Mouse (Mus musculus): Measurements from ENCODE around the gene Cmtm8. TPM values are rescaled to one million over a fixed set of nuclear protein-coding genes. Genes with fewer than 3 reads are reported as not detected.

The Cmtm8 gene
- total and polyA plus RNA-seq, 3 experiments: 1.9 to 7.9 TPM; not detected in 1

Other genes with a start within 250 kb of the Cmtm8 start
- gene Cnot10, start 204.0 kb downstream of the Cmtm8 start, total RNA-seq (2012; rRNA removed): 42.4 and 43.3 TPM in 2 replicates
- 100 to 1,000 TPM in 1 of 2 experiments, 10 to 100 TPM in 1; 46.9 to 143 TPM for gene Cnot10, start 204.0 kb downstream of the Cmtm8 start, polyA plus RNA-seq (2012; ENCODE audit: insufficient read depth in 1 of 2, insufficient read length in 2 of 2, low read depth in 1 of 2, low replicate concordance in 2 of 2, missing spikeins in 1 of 2)
- 35.2 TPM in 2 replicates for gene Dync1li1, start 155.4 kb downstream of the Cmtm8 start, total RNA-seq (2012; rRNA removed)
- 10 to 100 TPM in 1 of 2 experiments, not detected in 1; 40.0 TPM for gene Dync1li1, start 155.4 kb downstream of the Cmtm8 start, polyA plus RNA-seq (2012; ENCODE audit: insufficient read depth in 1 of 2, insufficient read length in 2 of 2, low read depth in 1 of 2, low replicate concordance in 2 of 2, missing spikeins in 1 of 2)
- 17.6 and 21.0 TPM in 2 replicates for gene Cmtm6, start 113.0 kb downstream of the Cmtm8 start, total RNA-seq (2012; rRNA removed)
- 10 to 100 TPM in 1 of 2 experiments, not detected in 1; 21.7 TPM for gene Cmtm6, start 113.0 kb downstream of the Cmtm8 start, polyA plus RNA-seq (2012; ENCODE audit: insufficient read depth in 1 of 2, insufficient read length in 2 of 2, low read depth in 1 of 2, low replicate concordance in 2 of 2, missing spikeins in 1 of 2)
- 290 and 352 TPM in 2 replicates for gene Cmtm7, start 62.3 kb downstream of the Cmtm8 start, total RNA-seq (2012; rRNA removed)
- 100 to 1,000 TPM in 1 of 2 experiments, not detected in 1; 545 TPM for gene Cmtm7, start 62.3 kb downstream of the Cmtm8 start, polyA plus RNA-seq (2012; ENCODE audit: insufficient read depth in 1 of 2, insufficient read length in 2 of 2, low read depth in 1 of 2, low replicate concordance in 2 of 2, missing spikeins in 1 of 2)
- not detected in 2 replicates for gene Gpd1l, start 89.8 kb upstream of the Cmtm8 start, total RNA-seq (2012; rRNA removed)
- not detected for gene Gpd1l, start 89.8 kb upstream of the Cmtm8 start, polyA plus RNA-seq (2012; ENCODE audit: insufficient read depth in 1 of 2, insufficient read length in 2 of 2, low read depth in 1 of 2, low replicate concordance in 2 of 2, missing spikeins in 1 of 2)
- not detected in 2 replicates for gene Osbpl10, start 134.4 kb upstream of the Cmtm8 start, total RNA-seq (2012; rRNA removed)
- gene Osbpl10, start 134.4 kb upstream of the Cmtm8 start, polyA plus RNA-seq (2012; ENCODE audit: insufficient read depth in 1 of 2, insufficient read length in 2 of 2, low read depth in 1 of 2, low replicate concordance in 2 of 2, missing spikeins in 1 of 2): not detected
- gene Rps27rt, start 138.6 kb upstream of the Cmtm8 start, total RNA-seq (2012; rRNA removed): 152 and 338 TPM in 2 replicates
- gene Rps27rt, start 138.6 kb upstream of the Cmtm8 start, polyA plus RNA-seq (2012; ENCODE audit: insufficient read depth in 1 of 2, insufficient read length in 2 of 2, low read depth in 1 of 2, low replicate concordance in 2 of 2, missing spikeins in 1 of 2): 10 to 100 TPM in 1 of 2 experiments, not detected in 1; 61.8 TPM